Mouse (Mus musculus) stomach, postnatal 0 days (tissue): ENCODE data around the gene Armcx6.

Experiments used
- CTCF ChIP-seq: IDR thresholded peaks from 2 replicates; pipeline ENCODE4 v1.5.1; 2016; ENCODE audit warnings: antibody characterized with exemption, low read depth, mild to moderate bottlenecking, moderate library complexity
- EP300 ChIP-seq: optimal IDR thresholded peaks from 2 replicates; pipeline ENCODE3; 2016; ENCODE audit warnings: antibody characterized with exemption

- TF ChIP-seq CTCF (no peak), EP300 (no peak)
Measured at GRCm38 (mm10) chrX:134716863-134717262, 34.4 kb downstream of the Armcx6 start.
